Comparison of ENCODE assay signal across 46 mouse cellular contexts in the genomic region with DNA sequence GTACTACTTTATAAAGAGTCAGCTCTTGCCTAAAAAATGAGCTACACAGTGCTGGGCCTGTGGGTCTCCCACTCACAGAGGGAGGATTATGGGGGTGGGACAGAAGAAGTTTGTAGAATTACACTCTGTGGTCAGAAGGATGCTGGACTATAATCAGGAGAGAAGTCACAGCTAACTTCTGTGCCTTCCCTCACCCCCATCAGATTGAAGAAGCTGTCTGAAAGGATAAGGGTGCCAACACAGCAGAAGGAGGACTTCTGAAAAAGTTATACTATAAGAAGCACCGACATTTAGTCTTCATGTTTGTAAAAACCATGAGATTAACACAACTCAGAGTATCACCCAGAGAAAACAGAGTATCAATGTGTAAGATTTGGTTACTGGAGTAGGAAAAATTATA. TPM values are rescaled to one million over a fixed set of nuclear protein-coding genes. Genes with fewer than 3 reads are reported as not detected.
"Had no signal": no experiment of that assay in that cellular context is flagged by ENCODE, and none has a peak within 500 bp of the region (broad histone marks: within the 10 kb centered on the region; RNA-seq: fewer than 3 reads in every experiment).

No protein-coding gene starts in this region.

- H3K27ac ChIP-seq: limb, embryonic 10.5 days; limb, embryonic 12.5 days; limb, embryonic 13.5 days; limb, embryonic 15.5 days; liver, embryonic 12.5 days; liver, embryonic 13.5 days; liver, embryonic 14.5 days; liver, embryonic 15.5 days; lung, embryonic 15.5 days; macrophage; midbrain, embryonic 10.5 days; midbrain, embryonic 12.5 days; midbrain, embryonic 13.5 days; midbrain, embryonic 15.5 days; neural tube, embryonic 12.5 days had no signal

- H3K27me3 ChIP-seq: limb, embryonic 12.5 days; limb, embryonic 13.5 days; limb, embryonic 15.5 days; liver, embryonic 12.5 days; liver, embryonic 13.5 days; liver, embryonic 15.5 days; lung, embryonic 15.5 days; megakaryocyte, embryonic 14.5 days; midbrain, embryonic 12.5 days; midbrain, embryonic 13.5 days; midbrain, embryonic 15.5 days; neural tube, embryonic 12.5 days had no signal

- H3K36me3 ChIP-seq: limb, embryonic 10.5 days; limb, embryonic 12.5 days; limb, embryonic 13.5 days; limb, embryonic 15.5 days; liver, embryonic 12.5 days; liver, embryonic 13.5 days; liver, embryonic 15.5 days; lung, embryonic 15.5 days; midbrain, embryonic 10.5 days; midbrain, embryonic 12.5 days; midbrain, embryonic 13.5 days; midbrain, embryonic 15.5 days; neural tube, embryonic 12.5 days had no signal

- H3K9ac ChIP-seq: limb, embryonic 12.5 days; limb, embryonic 13.5 days; limb, embryonic 15.5 days; liver, embryonic 12.5 days; liver, embryonic 13.5 days; liver, embryonic 14.5 days; liver, embryonic 15.5 days; liver, postnatal 0 days; lung, embryonic 14.5 days; lung, embryonic 15.5 days; midbrain, embryonic 12.5 days; midbrain, embryonic 13.5 days; midbrain, embryonic 15.5 days; neural tube, embryonic 12.5 days had no signal

- H3K9me3 ChIP-seq: limb, embryonic 10.5 days; limb, embryonic 12.5 days; limb, embryonic 13.5 days; limb, embryonic 15.5 days; liver, embryonic 12.5 days; liver, embryonic 13.5 days; liver, embryonic 15.5 days; lung, embryonic 15.5 days; megakaryocyte, embryonic 14.5 days; midbrain, embryonic 10.5 days; midbrain, embryonic 12.5 days; midbrain, embryonic 13.5 days; midbrain, embryonic 15.5 days; neural tube, embryonic 12.5 days had no signal

- DNase-seq: left cerebral cortex, postnatal 4 days; liver; liver, embryonic 13.5 days; liver, postnatal 0 days; lung, adult 18-20 months; lung, adult 2 months; lung, embryonic 14.5 days; lung, postnatal 10 days; lung, postnatal 14 days; lung, postnatal 36 days; lung, postnatal 4 days; midbrain, embryonic 14.5 days had no signal

- H3K4me2 ChIP-seq: limb, embryonic 12.5 days; limb, embryonic 13.5 days; limb, embryonic 15.5 days; liver, embryonic 11.5 days; liver, embryonic 12.5 days; liver, embryonic 13.5 days; liver, embryonic 15.5 days; lung, embryonic 14.5 days; lung, embryonic 15.5 days; midbrain, embryonic 11.5 days; midbrain, embryonic 12.5 days; midbrain, embryonic 13.5 days; midbrain, embryonic 15.5 days; neural tube, embryonic 12.5 days had no signal

- H3K4me1 ChIP-seq: limb, embryonic 10.5 days; limb, embryonic 12.5 days; limb, embryonic 13.5 days; limb, embryonic 15.5 days; liver, embryonic 12.5 days; liver, embryonic 13.5 days; liver, embryonic 15.5 days; lung, embryonic 15.5 days; megakaryocyte, embryonic 14.5 days; midbrain, embryonic 10.5 days; midbrain, embryonic 12.5 days; midbrain, embryonic 13.5 days; midbrain, embryonic 15.5 days; neural tube, embryonic 12.5 days had no signal

- ATAC-seq: liver, embryonic 12.5 days; liver, postnatal 0 days; lung, postnatal 0 days; midbrain, embryonic 13.5 days; midbrain, embryonic 15.5 days had no signal

- H3K4me3 ChIP-seq: limb, embryonic 10.5 days; limb, embryonic 12.5 days; limb, embryonic 13.5 days; limb, embryonic 15.5 days; liver, embryonic 12.5 days; liver, embryonic 13.5 days; liver, embryonic 15.5 days; lung, embryonic 15.5 days; megakaryocyte, embryonic 14.5 days; midbrain, embryonic 10.5 days; midbrain, embryonic 12.5 days; midbrain, embryonic 13.5 days; midbrain, embryonic 15.5 days; myocyte; neural tube, embryonic 12.5 days had no signal

RNA-seq across cellular contexts. Expression of a gene that starts 17.0 kb away (rescaled TPM):
- total RNA-seq: left cerebral cortex, postnatal 10 days; left cerebral cortex, postnatal 4 days; liver, adult 2 months; megakaryocyte progenitor cell, adult 5-6 weeks; megakaryocyte, adult 5-6 weeks; midbrain, postnatal 0 days; monocyte, adult 5-6 weeks had no signal
- polyA plus RNA-seq: limb, embryonic 10.5 days; limb, embryonic 11.5 days; limb, embryonic 12.5 days; limb, embryonic 13.5 days; limb, embryonic 14.5 days; limb, embryonic 15.5 days; liver, adult 2 months; liver, embryonic 11.5 days; liver, embryonic 12.5 days; liver, embryonic 13.5 days; liver, embryonic 14.5 days; liver, embryonic 15.5 days; liver, embryonic 16.5 days; liver, postnatal 0 days; lung, adult 2 months; lung, embryonic 14.5 days; lung, embryonic 15.5 days; lung, embryonic 16.5 days; lung, postnatal 0 days; macrophage; midbrain, embryonic 10.5 days; midbrain, embryonic 11.5 days; midbrain, embryonic 12.5 days; midbrain, embryonic 13.5 days; midbrain, embryonic 14.5 days; midbrain, embryonic 15.5 days; midbrain, embryonic 16.5 days; midbrain, postnatal 0 days; myocyte; neural tube, embryonic 11.5 days; neural tube, embryonic 12.5 days had no signal

RNA-seq across cellular contexts. Expression of a gene that starts 25.4 kb away (rescaled TPM):
- total RNA-seq: left cerebral cortex, postnatal 14 days; left cerebral cortex, postnatal 25 days; left cerebral cortex, postnatal 4 days; liver, adult 2 months; megakaryocyte progenitor cell, adult 5-6 weeks; megakaryocyte, adult 5-6 weeks; midbrain, postnatal 0 days; monocyte, adult 5-6 weeks had no signal
- polyA plus RNA-seq: limb, embryonic 10.5 days; limb, embryonic 11.5 days; limb, embryonic 12.5 days; limb, embryonic 13.5 days; limb, embryonic 14.5 days; limb, embryonic 15.5 days; liver, adult 2 months; liver, embryonic 11.5 days; liver, embryonic 12.5 days; liver, embryonic 13.5 days; liver, embryonic 14.5 days; liver, embryonic 15.5 days; liver, embryonic 16.5 days; liver, postnatal 0 days; lung, adult 2 months; lung, embryonic 14.5 days; lung, embryonic 15.5 days; lung, embryonic 16.5 days; lung, postnatal 0 days; macrophage; midbrain, embryonic 10.5 days; midbrain, embryonic 11.5 days; midbrain, embryonic 12.5 days; midbrain, embryonic 13.5 days; midbrain, embryonic 14.5 days; midbrain, embryonic 15.5 days; midbrain, embryonic 16.5 days; midbrain, postnatal 0 days; myocyte; neural tube, embryonic 11.5 days; neural tube, embryonic 12.5 days had no signal

RNA-seq across cellular contexts. Expression of a gene that starts 46.5 kb away (rescaled TPM):
- total RNA-seq: left cerebral cortex, postnatal 10 days; left cerebral cortex, postnatal 14 days; left cerebral cortex, postnatal 36 days; left cerebral cortex, postnatal 4 days; liver, adult 2 months; megakaryocyte progenitor cell, adult 5-6 weeks; megakaryocyte, adult 5-6 weeks; midbrain, postnatal 0 days; monocyte, adult 5-6 weeks had no signal
- polyA plus RNA-seq: limb, embryonic 10.5 days; limb, embryonic 11.5 days; limb, embryonic 12.5 days; limb, embryonic 13.5 days; limb, embryonic 14.5 days; limb, embryonic 15.5 days; liver, adult 2 months; liver, embryonic 11.5 days; liver, embryonic 12.5 days; liver, embryonic 13.5 days; liver, embryonic 14.5 days; liver, embryonic 15.5 days; liver, embryonic 16.5 days; liver, postnatal 0 days; lung, adult 2 months; lung, embryonic 14.5 days; lung, embryonic 15.5 days; lung, embryonic 16.5 days; lung, postnatal 0 days; macrophage; midbrain, embryonic 10.5 days; midbrain, embryonic 11.5 days; midbrain, embryonic 12.5 days; midbrain, embryonic 13.5 days; midbrain, embryonic 14.5 days; midbrain, embryonic 15.5 days; midbrain, embryonic 16.5 days; midbrain, postnatal 0 days; myocyte; neural tube, embryonic 11.5 days; neural tube, embryonic 12.5 days had no signal
